Mouse (Mus musculus) liver, adult 2 months (tissue): Measurements from ENCODE around the gene Plekhf1. TPM values are rescaled to one million over a fixed set of nuclear protein-coding genes. Genes with fewer than 3 reads are reported as not detected.

Experiments
- DNase-seq: peaks from one replicate; pipeline ENCODE4 v3.0.0-alpha.2; 2011; ENCODE audit warnings: low read depth, low spot score; ENCODE audit errors: extremely low read depth
- H3K27ac ChIP-seq: fragments of 200-500 bp; replicated peaks from 2 replicates; pipeline ENCODE4 v1.5.1; 2012; ENCODE audit warnings: low read depth, mild to moderate bottlenecking, control low read depth, inconsistent platforms, low read length; ENCODE audit not compliant: insufficient read depth
- H3K27me3 ChIP-seq: fragments of 200-500 bp; 2 replicates; pipeline ENCODE4 v1.6.1; 2012; ENCODE audit warnings: mild to moderate bottlenecking, moderate library complexity, low read length, inconsistent platforms; ENCODE audit not compliant: control insufficient read depth, insufficient read depth
- H3K36me3 ChIP-seq: fragments of 200-500 bp; 2 replicates; pipeline ENCODE4 v1.6.1; 2012; ENCODE audit warnings: low read length, inconsistent platforms; ENCODE audit not compliant: control insufficient read depth, insufficient read depth
- H3K4me1 ChIP-seq: fragments of 200-500 bp; 2 replicates; pipeline ENCODE4 v1.6.1; 2011; ENCODE audit warnings: low read length; ENCODE audit not compliant: control insufficient read depth, insufficient read depth
- H3K4me3 ChIP-seq: fragments of 200-500 bp; 2 replicates; pipeline ENCODE4 v1.5.1; 2011; ENCODE audit warnings: low read depth, mild to moderate bottlenecking, control low read depth, low read length, moderate library complexity; ENCODE audit not compliant: insufficient read depth
- H3K79me2 ChIP-seq: fragments of 200-500 bp; 2 replicates; pipeline ENCODE4 v1.6.1; 2012; ENCODE audit warnings: inconsistent platforms, mild to moderate bottlenecking, low read length, moderate library complexity; ENCODE audit not compliant: control insufficient read depth, insufficient read depth
- H3K9ac ChIP-seq: fragments of 200-500 bp; 2 replicates; pipeline ENCODE4 v1.6.1; 2012; ENCODE audit warnings: low read depth, mild to moderate bottlenecking, control low read depth, inconsistent platforms, low read length
- CTCF ChIP-seq: fragments of 200-500 bp; IDR thresholded peaks from 2 replicates; pipeline ENCODE4 v1.5.1; 2011; ENCODE audit warnings: low read depth, low read length, control low read depth
- POLR2A ChIP-seq: fragments of 200-500 bp; IDR thresholded peaks from 2 replicates; pipeline ENCODE4 v1.6.1; 2011; ENCODE audit warnings: low read length, control low read depth; ENCODE audit not compliant: insufficient read depth; ENCODE audit errors: extremely low read depth
- WGBS: fragments of 180-500 bp; shearing (Covaris S2); methylation state at CpG from one replicate; pipeline ENCODE4 v1.1.7; 2018; 5-methylcytosine and 5-hydroxymethylcytosine counted together
- polyA plus RNA-seq: library from polyadenylated mRNA; depleted of rRNA; stranded (reverse); fragments of >200 nt; gene quantifications from 2 replicates; pipeline ENCODE4 v1.2.3, GENCODE M21; 2012
- total RNA-seq: library from RNA; depleted of rRNA; stranded (reverse); fragments of >200 nt; gene quantifications from 2 replicates; pipeline ENCODE4 v1.2.3, GENCODE M21; 2014

Plekhf1 gene
- total and polyA plus RNA-seq, 2 experiments, result 3.2 to 3.4 TPM

- Histone ChIP-seq H3K36me3 (no peaks in the 10 kb centered on the region), H3K4me1 (peaks cover 16% of the 10 kb centered on the region), H3K27me3 (no peaks in the 10 kb centered on the region), H3K79me2 (no peaks in the 10 kb centered on the region), H3K9ac (no peak overlapping the region), H3K4me3 (no peak overlapping the region), H3K27ac (no peak overlapping the region)
- no peak for TF ChIP-seq CTCF
- TF ChIP-seq POLR2A, result no peak
- DNase-seq, result no peak
- 95% methylated on average over 6 of the region's 6 CpGs for WGBS
Measured at GRCm38 (mm10) chr7:38215697-38216096, 12.1 kb downstream of the Plekhf1 start.

- Histone ChIP-seq H3K4me3 (no peak overlapping the region), H3K27me3 (no peaks in the 10 kb centered on the region), H3K36me3 (no peaks in the 10 kb centered on the region), H3K9ac (no peak overlapping the region), H3K27ac (no peak overlapping the region), H3K4me1 (peaks cover 16% of the 10 kb centered on the region), H3K79me2 (no peaks in the 10 kb centered on the region)
- TF ChIP-seq POLR2A (no peak), CTCF (no peak)
- WGBS, result 88% methylated on average over 7 of the region's 7 CpGs
- no peak for DNase-seq
Measured at GRCm38 (mm10) chr7:38215281-38215680, 12.5 kb downstream of the Plekhf1 start.

- H3K4me1 ChIP-seq, result peaks cover 16% of the 10 kb centered on the region
- no peak overlapping the region for H3K27ac ChIP-seq
- H3K36me3 ChIP-seq, result no peaks in the 10 kb centered on the region
- no peaks in the 10 kb centered on the region for H3K27me3 ChIP-seq
- no peak for DNase-seq
- H3K4me3 ChIP-seq, result no peak overlapping the region
- H3K79me2 ChIP-seq, result no peaks in the 10 kb centered on the region
- 65% methylated on average over 5 of the region's 5 CpGs for WGBS
- TF ChIP-seq POLR2A, result no peak
- no peak for TF ChIP-seq CTCF
- H3K9ac ChIP-seq, result no peak overlapping the region
Measured at GRCm38 (mm10) chr7:38214473-38215214, 13.2 kb downstream of the Plekhf1 start.

GRCm38 (mm10) chr7:38212651-38213062, 15.2 kb downstream of the Plekhf1 start:
- no peak for TF ChIP-seq POLR2A
- no peak for TF ChIP-seq CTCF
- no peaks in the 10 kb centered on the region for H3K36me3 ChIP-seq
- H3K4me1 ChIP-seq, result peaks cover 10% of the 10 kb centered on the region
- H3K79me2 ChIP-seq, result no peaks in the 10 kb centered on the region
- H3K4me3 ChIP-seq, result no peak overlapping the region
- H3K27me3 ChIP-seq, result no peaks in the 10 kb centered on the region
- 11% methylated on average over 3 of the region's 3 CpGs for whole genome bisulfite sequencing
- DNase-seq, result peak; percentile 78
- H3K27ac ChIP-seq, result no peak overlapping the region
- H3K9ac ChIP-seq, result no peak overlapping the region

GRCm38 (mm10) chr7:38209478-38210152, 18.2 kb downstream of the Plekhf1 start:
- Histone ChIP-seq H3K4me3 (no peak overlapping the region), H3K4me1 (peaks cover 6% of the 10 kb centered on the region; the same call in 1 of the 2 replicates), H3K9ac (no peak overlapping the region), H3K27me3 (no peaks in the 10 kb centered on the region), H3K79me2 (no peaks in the 10 kb centered on the region), H3K27ac (peak overlapping the region; percentile 51), H3K36me3 (no peaks in the 10 kb centered on the region)
- TF ChIP-seq POLR2A (no peak), CTCF (no peak)
- 62% methylated on average over 11 of the region's 11 CpGs for WGBS
- peak; percentile 55 for DNase-seq

GRCm38 (mm10) chr7:38208969-38209368, 18.8 kb downstream of the Plekhf1 start:
- Histone ChIP-seq H3K27me3 (no peaks in the 10 kb centered on the region), H3K79me2 (no peaks in the 10 kb centered on the region), H3K27ac (peak overlapping the region; percentile 51), H3K9ac (no peak overlapping the region), H3K4me3 (no peak overlapping the region), H3K36me3 (no peaks in the 10 kb centered on the region), H3K4me1 (peaks cover 6% of the 10 kb centered on the region; the same call in 1 of the 2 replicates)
- no peak for TF ChIP-seq POLR2A
- TF ChIP-seq CTCF, result no peak
- peak; percentile 78 for DNase-seq
- WGBS, result 25% methylated on average over 3 of the region's 3 CpGs
